Mouse (Mus musculus) heart, postnatal 0 days (tissue): ENCODE data around the gene Ggt1.
"Not testable (repeated sequence)": the region's sequence is repeated elsewhere in the genome, so short reads cannot be mapped to it uniquely, and the experiment has no call there.

Source experiments
- CTCF ChIP-seq: IDR thresholded peaks from 2 replicates; pipeline ENCODE4 v1.5.1; 2016; ENCODE audit warnings: antibody characterized with exemption, control low read depth, low read depth
- EP300 ChIP-seq: IDR thresholded peaks from 2 replicates; pipeline ENCODE4 v1.6.1; 2016; ENCODE audit warnings: antibody characterized with exemption, low read depth

DNA sequence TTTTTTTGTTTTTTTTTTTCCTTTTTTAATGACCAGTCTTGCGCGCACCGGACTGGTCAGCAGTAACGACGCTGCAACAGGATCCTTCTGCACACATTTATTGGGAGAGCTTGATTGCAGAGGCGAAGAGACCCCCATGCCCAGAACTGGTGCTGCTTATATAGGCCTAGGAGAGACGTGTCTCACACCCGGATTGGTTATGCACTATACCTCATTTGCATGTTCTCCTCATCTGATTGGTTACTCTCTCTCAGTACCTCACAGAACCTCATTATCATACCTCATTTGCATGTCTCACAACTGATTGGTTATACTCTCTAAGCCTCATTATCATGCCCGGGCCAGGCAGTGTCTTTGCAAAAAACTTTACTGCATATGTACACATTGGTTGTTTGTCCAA, 36.0 kb upstream of the Ggt1 start:
- TF ChIP-seq CTCF, EP300: not testable (repeated sequence)
